Comparison of ENCODE assay signal across 10 mouse cellular contexts in genomic region chr11:117285606-117285931, GRCm38 (mm10).
DNase-seq lines count a peak whose midpoint lies in the region; ATAC-seq and TF ChIP-seq lines count a peak whose summit lies in the region.
"Had no signal": no experiment of that assay in that cellular context is flagged by ENCODE, and none has a peak within 500 bp of the region (broad histone marks: within the 10 kb centered on the region; RNA-seq: fewer than 3 reads in every experiment).

No protein-coding gene starts in this region.

- H3K4me3 ChIP-seq in kidney, embryonic 15.5 days (replicated peaks), result no peak overlapping the region
- peak overlapping the region; percentile 67 for H3K4me3 ChIP-seq in E14TG2a.4 (replicated peaks; ENCODE audit: low read length)
- H3K4me3 ChIP-seq in hindbrain, postnatal 0 days (ENCODE audit: low read length), result no peak overlapping the region
- no peak overlapping the region for H3K4me3 ChIP-seq in cerebellum, adult 2 months (replicated peaks; ENCODE audit: insufficient read depth, low read depth, low read length)

- no peak for ATAC-seq in kidney, embryonic 15.5 days (replicated peaks; ENCODE audit: low FRiP score)
- ATAC-seq in hindbrain, postnatal 0 days, result no peak
- ATAC-seq: lung, postnatal 0 days had no signal

- H3K9ac ChIP-seq in kidney, embryonic 15.5 days, result no peak overlapping the region
- no peak overlapping the region for H3K9ac ChIP-seq in hindbrain, postnatal 0 days (replicated peaks; ENCODE audit: low read length)

- no peaks in the 10 kb centered on the region for H3K27me3 ChIP-seq in kidney, embryonic 15.5 days
- peaks cover 14% of the 10 kb centered on the region for H3K27me3 ChIP-seq in E14TG2a.4 (ENCODE audit: insufficient read depth, low read length)
- H3K27me3 ChIP-seq in hindbrain, postnatal 0 days (ENCODE audit: insufficient read depth, low read length), result no peaks in the 10 kb centered on the region
- no peaks in the 10 kb centered on the region for H3K27me3 ChIP-seq in cerebellum, adult 2 months (ENCODE audit: control insufficient read depth, insufficient read depth, low read length)

- 65% methylated on average over 10 of the region's 10 CpGs for WGBS in kidney, embryonic 15.5 days
- WGBS in hindbrain, postnatal 0 days, result 58% methylated on average over 10 of the region's 10 CpGs
- WGBS in cerebellum, adult 2 months, result 93% methylated on average over 10 of the region's 10 CpGs

- peaks cover 13% of the 10 kb centered on the region for H3K36me3 ChIP-seq in kidney, embryonic 15.5 days
- H3K36me3 ChIP-seq in E14TG2a.4 (ENCODE audit: insufficient read depth, low read length), result peaks cover 2% of the 10 kb centered on the region; the same call in 1 of the 2 replicates
- no peaks in the 10 kb centered on the region for H3K36me3 ChIP-seq in hindbrain, postnatal 0 days (ENCODE audit: insufficient read depth, low read length)

- intact Hi-C loops in left cerebral cortex, postnatal 14 days (cut with DNase I), result no loop called here

- H3K4me2 ChIP-seq in kidney, embryonic 15.5 days, result no peak overlapping the region
- no peak overlapping the region for H3K4me2 ChIP-seq in hindbrain, postnatal 0 days (ENCODE audit: low read depth, low read length)

- DNase-seq in kidney, postnatal 10 days, result no peak
- DNase-seq in ZHBTc4 (ENCODE audit: low read depth, low spot score), result peak; percentile 78
- no peak for DNase-seq in hindbrain, postnatal 0 days (ENCODE audit: low spot score)
- no peak for DNase-seq in left cerebral cortex, postnatal 14 days (ENCODE audit: low spot score in 2 of 2)
- no peak for DNase-seq in cerebellum, adult 2 months
- no peak for DNase-seq in cerebellum, postnatal 36 days
- DNase-seq: adrenal gland, postnatal 10 days had no signal

- H3K27ac ChIP-seq in kidney, embryonic 15.5 days, result peak overlapping the region; percentile 82
- H3K27ac ChIP-seq in hindbrain, postnatal 0 days, result peak overlapping the region; percentile 65; the same call in 1 of the 2 replicates
- H3K27ac ChIP-seq in cerebellum, adult 2 months (ENCODE audit: insufficient read depth, low read length), result no peak overlapping the region

- no peaks in the 10 kb centered on the region for H3K9me3 ChIP-seq in kidney, embryonic 15.5 days (replicated peaks)
- no peaks in the 10 kb centered on the region for H3K9me3 ChIP-seq in E14TG2a.4 (ENCODE audit: low read length)
- no peaks in the 10 kb centered on the region for H3K9me3 ChIP-seq in hindbrain, postnatal 0 days (ENCODE audit: low read length)

- peaks cover 69% of the 10 kb centered on the region for H3K4me1 ChIP-seq in kidney, embryonic 15.5 days
- H3K4me1 ChIP-seq in E14TG2a.4 (replicated peaks; ENCODE audit: low read depth, low read length), result peaks cover 89% of the 10 kb centered on the region
- peaks cover 11% of the 10 kb centered on the region; the same call in 1 of the 2 replicates for H3K4me1 ChIP-seq in hindbrain, postnatal 0 days (ENCODE audit: insufficient read depth, low read length)
- peaks cover 11% of the 10 kb centered on the region for H3K4me1 ChIP-seq in cerebellum, adult 2 months (ENCODE audit: control insufficient read depth, insufficient read depth, low read length)

- no peak for TF ChIP-seq POLR2A in cerebellum, adult 2 months (IDR thresholded peaks at IDR 0.05; ENCODE audit: borderline replicate concordance, insufficient read depth, low read length)

- TF ChIP-seq CTCF in E14TG2a.4 (conservative IDR thresholded peaks at IDR 0.05; ENCODE audit: low read length), result no peak
- no peak for TF ChIP-seq CTCF in hindbrain, postnatal 0 days (IDR thresholded peaks at IDR 0.05; ENCODE audit: low read depth)
- TF ChIP-seq CTCF in cerebellum, adult 2 months (IDR thresholded peaks at IDR 0.05; ENCODE audit: borderline replicate concordance, insufficient read depth, low read depth, low read length), result no peak
